In genomic region chr3:145820439-145820838, GRCm38 (mm10) we compare ENCODE assay signal across 15 mouse cellular contexts.
DNase-seq lines count a peak whose midpoint lies in the region; ATAC-seq lines count a peak whose summit lies in the region.
"Had no signal": no experiment of that assay in that cellular context is flagged by ENCODE, and none has a peak within 500 bp of the region (broad histone marks: within the 10 kb centered on the region; RNA-seq: fewer than 3 reads in every experiment).

No protein-coding gene starts in this region.

- H3K9ac ChIP-seq in kidney, embryonic 14.5 days (ENCODE audit: low read depth, low read length), result no peak overlapping the region
- H3K9ac ChIP-seq in lung, embryonic 16.5 days (ENCODE audit: low read length), result no peak overlapping the region

- H3K27me3 ChIP-seq in kidney, embryonic 14.5 days (ENCODE audit: control insufficient read depth, insufficient read depth, low read length), result no peaks in the 10 kb centered on the region
- H3K27me3 ChIP-seq in megakaryocyte, embryonic 14.5 days (replicated peaks), result no peaks in the 10 kb centered on the region
- no peaks in the 10 kb centered on the region for H3K27me3 ChIP-seq in lung, embryonic 16.5 days (ENCODE audit: control insufficient read depth, insufficient read depth, low read depth, low read length)

- no peak overlapping the region for H3K4me2 ChIP-seq in kidney, embryonic 14.5 days (replicated peaks; ENCODE audit: low read depth, low read length)
- no peak overlapping the region for H3K4me2 ChIP-seq in lung, embryonic 16.5 days (ENCODE audit: low read depth, low read length)

- H3K36me3 ChIP-seq in kidney, embryonic 14.5 days (ENCODE audit: control insufficient read depth, insufficient read depth, low read length), result no peaks in the 10 kb centered on the region
- no peaks in the 10 kb centered on the region for H3K36me3 ChIP-seq in megakaryocyte, embryonic 14.5 days (replicated peaks; ENCODE audit: low read length)
- H3K36me3 ChIP-seq in lung, embryonic 16.5 days (ENCODE audit: control insufficient read depth, insufficient read depth, low read length), result no peaks in the 10 kb centered on the region
- H3K36me3 ChIP-seq: limb, embryonic 10.5 days had no signal

- DNase-seq in kidney, adult 11 months, result no peak
- no peak for DNase-seq in thymus, postnatal 10 days (ENCODE audit: low spot score in 2 of 2)
- DNase-seq in layer of hippocampus, adult 9-10 months (ENCODE audit: low spot score), result no peak
- DNase-seq: adrenal gland, postnatal 25 days; cerebellum, postnatal 10 days; heart, postnatal 14 days; kidney, adult 18-20 months; right cerebral cortex, adult 18-20 months; spleen, adult 18-20 months had no signal

- H3K9me3 ChIP-seq in kidney, embryonic 14.5 days (ENCODE audit: control insufficient read depth, low read length), result peaks cover 4% of the 10 kb centered on the region; the same call in 1 of the 2 replicates
- H3K9me3 ChIP-seq in megakaryocyte, embryonic 14.5 days, result no peaks in the 10 kb centered on the region
- H3K9me3 ChIP-seq in lung, embryonic 16.5 days (ENCODE audit: control insufficient read depth, low read length), result no peaks in the 10 kb centered on the region
- H3K9me3 ChIP-seq: limb, embryonic 10.5 days had no signal

- no peak overlapping the region for H3K4me3 ChIP-seq in kidney, embryonic 14.5 days (ENCODE audit: low read length)
- peak overlapping the region; percentile 71 for H3K4me3 ChIP-seq in megakaryocyte, embryonic 14.5 days (replicated peaks)
- H3K4me3 ChIP-seq in lung, embryonic 16.5 days (ENCODE audit: low read length), result no peak overlapping the region
- H3K4me3 ChIP-seq: limb, embryonic 10.5 days had no signal

- H3K4me1 ChIP-seq in kidney, embryonic 14.5 days (ENCODE audit: control insufficient read depth, insufficient read depth, low read length), result peaks cover 12% of the 10 kb centered on the region; the same call in 1 of the 2 replicates
- H3K4me1 ChIP-seq in megakaryocyte, embryonic 14.5 days, result peaks cover 22% of the 10 kb centered on the region
- H3K4me1 ChIP-seq in lung, embryonic 16.5 days (replicated peaks; ENCODE audit: control insufficient read depth, insufficient read depth, low read length), result peaks cover 17% of the 10 kb centered on the region
- H3K4me1 ChIP-seq: limb, embryonic 10.5 days had no signal

- WGBS in kidney, embryonic 14.5 days, result 54% methylated on average over 2 of the region's 2 CpGs
- WGBS in lung, embryonic 16.5 days, result 33% methylated on average over 2 of the region's 2 CpGs

- ATAC-seq in kidney, embryonic 14.5 days (ENCODE audit: low FRiP score, low TSS enrichment), result no peak
- no peak for ATAC-seq in megakaryocyte, adult 5-6 weeks (ENCODE audit: poor library complexity, severe bottlenecking)
- ATAC-seq in lung, embryonic 16.5 days (ENCODE audit: low read depth), result peak; percentile 91
- ATAC-seq: CD4-positive, CD25-positive, alpha-beta regulatory T cell, adult 4 months had no signal

- peak overlapping the region; percentile 24; the same call in 1 of the 2 replicates for H3K27ac ChIP-seq in kidney, embryonic 14.5 days (ENCODE audit: low read depth, low read length)
- H3K27ac ChIP-seq in lung, embryonic 16.5 days (ENCODE audit: low read length), result peak overlapping the region; percentile 61
- H3K27ac ChIP-seq: limb, embryonic 10.5 days had no signal
